Mouse (Mus musculus) midbrain, embryonic 11.5 days (tissue): ENCODE results near the gene Tmprss6. TPM values are rescaled to one million over a fixed set of nuclear protein-coding genes. Genes with fewer than 3 reads are reported as not detected.

Experiments used
- ATAC-seq: fragments of 200-750 bp; cut with Nextera tagmentation; 2 replicates; pipeline ENCODE4 v1.8.0; 2017; ENCODE audit warnings: moderate TSS enrichment, moderate library complexity; ENCODE audit not compliant: low FRiP score
- DNase-seq: peaks from one replicate; pipeline ENCODE4 v3.0.0; 2015; ENCODE audit warnings: low spot score; ENCODE audit errors: missing footprints
- H3K27ac ChIP-seq: fragments of 300-500 bp; sonication (generic); 2 replicates; pipeline ENCODE4 v1.5.1; 2014; ENCODE audit warnings: low read depth, low read length
- H3K27me3 ChIP-seq: fragments of 300-500 bp; sonication (generic); 2 replicates; pipeline ENCODE4 v1.6.1; 2014; ENCODE audit warnings: mild to moderate bottlenecking, low read length, moderate library complexity, mixed read lengths; ENCODE audit not compliant: control insufficient read depth, insufficient read depth
- H3K36me3 ChIP-seq: fragments of 300-500 bp; sonication (generic); 2 replicates; pipeline ENCODE4 v1.6.1; 2014; ENCODE audit warnings: mild to moderate bottlenecking, low read length, moderate library complexity, mixed read lengths; ENCODE audit not compliant: control insufficient read depth, insufficient read depth
- H3K4me1 ChIP-seq: fragments of 300-500 bp; sonication (generic); 2 replicates; pipeline ENCODE4 v1.6.1; 2014; ENCODE audit warnings: low read length; ENCODE audit not compliant: control insufficient read depth, insufficient read depth
- H3K4me2 ChIP-seq: fragments of 300-500 bp; sonication (generic); 2 replicates; pipeline ENCODE4 v1.6.1; 2014; ENCODE audit warnings: mild to moderate bottlenecking, moderate library complexity
- H3K4me3 ChIP-seq: fragments of 300-500 bp; sonication (generic); 2 replicates; pipeline ENCODE4 v1.5.1; 2014; ENCODE audit warnings: low read depth, low read length
- H3K9ac ChIP-seq: fragments of 300-500 bp; sonication (generic); 2 replicates; pipeline ENCODE4 v1.6.1; 2014; ENCODE audit warnings: low read length
- H3K9me3 ChIP-seq: fragments of 300-500 bp; sonication (generic); 2 replicates; pipeline ENCODE4 v1.6.1; 2016; ENCODE audit warnings: low read length; ENCODE audit not compliant: control insufficient read depth
- WGBS: fragments of 180-500 bp; shearing (Covaris S2); extraction: QIAGEN DNeasy Blood & Tissue Kit; methylation state at CpG from one replicate; pipeline ENCODE4 v1.1.7; 2014; 5-methylcytosine and 5-hydroxymethylcytosine counted together
- polyA plus RNA-seq: library from polyadenylated mRNA; unstranded; fragments of >200 nt; fragmentation: Nextera tagmentation; extraction: Ambion mirVana; gene quantifications from 2 replicates; pipeline ENCODE4 v1.2.1, GENCODE M21; 2014

Gene Tmprss6
- polyA plus RNA-seq, 1 experiment from 2014 or later = 0.07 TPM

GRCm38 (mm10) chr15:78489248-78489647 lies 20.8 kb upstream of the Tmprss6 start:
- 85% methylated on average over 3 of the region's 3 CpGs for WGBS
- Histone ChIP-seq H3K27ac (no peak overlapping the region), H3K27me3 (no peaks in the 10 kb centered on the region), H3K4me3 (no peak overlapping the region), H3K9me3 (no peaks in the 10 kb centered on the region), H3K36me3 (no peaks in the 10 kb centered on the region), H3K4me1 (no peaks in the 10 kb centered on the region), H3K9ac (no peak overlapping the region), H3K4me2 (no peak overlapping the region)
- DNase-seq (no peak), ATAC-seq (no peak)

- no peak overlapping the region for H3K4me2 ChIP-seq
- no peak overlapping the region for H3K4me3 ChIP-seq
- DNase-seq (no peak), ATAC-seq (no peak)
- no peak overlapping the region for H3K27ac ChIP-seq
- H3K9ac ChIP-seq = no peak overlapping the region
- H3K9me3 ChIP-seq = no peaks in the 10 kb centered on the region
- H3K4me1 ChIP-seq = no peaks in the 10 kb centered on the region
- no peaks in the 10 kb centered on the region for H3K36me3 ChIP-seq
- no peaks in the 10 kb centered on the region for H3K27me3 ChIP-seq
- WGBS = 70% methylated on average over 4 of the region's 4 CpGs
These were observed 18.6 kb upstream of the Tmprss6 start for GRCm38 (mm10) chr15:78487066-78487465.

DNA sequence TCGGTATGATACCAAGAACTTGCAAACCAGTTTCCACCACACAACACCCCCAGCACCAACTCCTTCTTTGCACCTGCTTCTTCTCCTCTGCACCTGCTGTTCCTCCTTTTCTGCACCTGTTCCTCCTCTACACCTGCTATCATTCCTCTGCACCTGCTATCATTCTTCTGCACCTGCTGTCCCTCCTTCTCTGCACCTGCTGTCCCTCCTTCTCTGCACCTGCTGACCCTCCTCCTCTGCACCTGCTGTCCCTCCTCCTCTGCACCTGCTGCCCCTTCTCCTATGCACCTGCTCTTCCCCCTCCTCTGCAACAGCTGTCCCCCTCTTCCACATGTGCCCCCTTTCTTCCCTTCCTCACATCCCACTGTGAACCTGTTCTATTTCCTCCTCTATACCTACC lies 18.1 kb upstream of the Tmprss6 start:
- DNase-seq = no peak
- no peaks in the 10 kb centered on the region for H3K27me3 ChIP-seq
- 88% methylated on average over 1 of the region's 1 CpGs for WGBS
- no peaks in the 10 kb centered on the region for H3K4me1 ChIP-seq
- no peak overlapping the region for H3K9ac ChIP-seq
- no peak overlapping the region for H3K4me3 ChIP-seq
- H3K36me3 ChIP-seq = no peaks in the 10 kb centered on the region
- no peak for ATAC-seq
- H3K27ac ChIP-seq = no peak overlapping the region
- no peak overlapping the region for H3K4me2 ChIP-seq
- H3K9me3 ChIP-seq = no peaks in the 10 kb centered on the region

GRCm38 (mm10) chr15:78483311-78483710 lies 14.9 kb upstream of the Tmprss6 start:
- Histone ChIP-seq H3K4me1 (no peaks in the 10 kb centered on the region), H3K27ac (no peak overlapping the region), H3K9ac (no peak overlapping the region), H3K4me3 (no peak overlapping the region), H3K27me3 (no peaks in the 10 kb centered on the region), H3K4me2 (no peak overlapping the region), H3K9me3 (no peaks in the 10 kb centered on the region), H3K36me3 (no peaks in the 10 kb centered on the region)
- DNase-seq = no peak
- ATAC-seq = no peak
- 74% methylated on average over 4 of the region's 4 CpGs for WGBS

DNA sequence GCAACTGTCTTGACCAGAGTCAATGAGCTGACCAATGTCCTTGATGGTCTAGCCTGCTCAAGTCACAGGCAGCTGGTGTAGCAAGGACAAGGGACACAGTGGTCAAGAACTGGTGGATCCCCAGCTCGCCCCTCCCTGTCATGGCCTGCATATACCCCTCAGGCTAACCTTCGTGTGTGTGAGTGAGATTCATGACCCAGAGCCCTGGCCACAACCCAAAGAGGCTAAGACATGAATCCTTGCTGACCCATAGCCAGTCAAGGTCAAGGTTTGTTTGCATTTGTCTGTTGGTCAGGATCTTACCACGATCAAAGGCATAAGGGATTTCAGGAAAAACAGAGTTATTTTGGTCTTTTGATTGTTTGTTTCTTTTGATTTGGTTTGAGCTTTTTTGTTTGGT lies 14.1 kb upstream of the Tmprss6 start:
- H3K27ac ChIP-seq = no peak overlapping the region
- no peaks in the 10 kb centered on the region for H3K4me1 ChIP-seq
- ATAC-seq = no peak
- no peaks in the 10 kb centered on the region for H3K9me3 ChIP-seq
- no peak for DNase-seq
- 70% methylated on average over 3 of the region's 3 CpGs for WGBS
- no peak overlapping the region for H3K4me3 ChIP-seq
- H3K4me2 ChIP-seq = no peak overlapping the region
- H3K27me3 ChIP-seq = no peaks in the 10 kb centered on the region
- H3K9ac ChIP-seq = no peak overlapping the region
- H3K36me3 ChIP-seq = no peaks in the 10 kb centered on the region

DNA sequence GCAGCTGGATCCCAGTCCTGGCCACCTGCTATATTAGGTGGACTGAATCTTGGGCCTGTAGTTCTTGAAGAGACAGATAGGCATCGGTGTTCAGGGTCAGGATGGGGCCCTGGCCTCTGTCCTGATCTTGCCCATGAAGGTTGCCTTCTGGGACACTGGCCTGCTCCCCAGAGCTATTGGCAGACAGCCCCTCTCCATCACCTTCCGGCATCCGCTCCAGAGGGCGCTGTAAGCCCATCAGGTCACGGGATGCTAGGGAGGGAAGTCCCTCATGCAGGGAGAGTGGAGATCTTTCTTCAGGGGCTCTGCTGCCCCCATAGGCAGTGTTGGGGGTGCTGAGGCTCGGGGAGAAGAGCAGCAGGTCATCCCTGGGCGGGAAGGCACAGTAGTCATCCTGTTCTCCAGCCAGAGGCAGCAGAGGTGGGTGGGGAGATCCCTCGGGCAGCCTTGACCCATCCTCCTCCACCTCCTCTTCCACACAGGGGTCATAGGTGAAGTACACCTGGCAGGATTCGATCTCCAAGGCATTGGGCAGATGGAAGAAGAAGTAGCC lies 13.1 kb upstream of the Tmprss6 start:
- Histone ChIP-seq H3K4me1 (no peaks in the 10 kb centered on the region), H3K27me3 (no peaks in the 10 kb centered on the region), H3K27ac (no peak overlapping the region), H3K9me3 (no peaks in the 10 kb centered on the region), H3K9ac (no peak overlapping the region), H3K36me3 (no peaks in the 10 kb centered on the region), H3K4me3 (no peak overlapping the region), H3K4me2 (no peak overlapping the region)
- ATAC-seq = no peak
- 60% methylated on average over 9 of the region's 9 CpGs for WGBS
- no peak for DNase-seq

- H3K4me3 ChIP-seq = no peak overlapping the region
- no peak overlapping the region for H3K4me2 ChIP-seq
- ATAC-seq (no peak), DNase-seq (no peak)
- 81% methylated on average over 2 of the region's 2 CpGs for WGBS
- H3K36me3 ChIP-seq = no peaks in the 10 kb centered on the region
- H3K9me3 ChIP-seq = no peaks in the 10 kb centered on the region
- H3K27me3 ChIP-seq = no peaks in the 10 kb centered on the region
- no peak overlapping the region for H3K27ac ChIP-seq
- H3K9ac ChIP-seq = no peak overlapping the region
- H3K4me1 ChIP-seq = no peaks in the 10 kb centered on the region
These were observed 12.6 kb upstream of the Tmprss6 start for GRCm38 (mm10) chr15:78480991-78481390.

DNA sequence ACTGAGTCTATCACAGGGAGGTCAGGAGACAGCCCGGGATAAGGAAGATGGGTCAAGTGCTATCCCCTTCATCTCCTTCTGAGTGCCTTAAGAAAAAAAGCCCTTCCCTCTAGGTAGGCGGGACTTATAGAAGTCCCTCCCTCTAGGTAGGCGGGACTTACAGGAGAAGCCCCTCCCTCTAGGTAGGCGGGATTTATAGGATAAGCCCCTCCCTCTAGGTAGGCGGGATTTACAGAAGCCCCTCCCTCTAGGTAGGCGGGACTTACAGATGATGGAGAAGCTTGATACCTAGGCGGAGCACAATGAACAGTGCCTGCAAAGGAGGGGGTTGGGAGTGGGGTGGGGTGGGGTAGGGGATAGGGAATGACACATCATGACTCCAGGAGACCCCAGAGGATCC lies 11.7 kb upstream of the Tmprss6 start:
- Histone ChIP-seq H3K27ac (no peak overlapping the region), H3K9ac (no peak overlapping the region), H3K4me1 (no peaks in the 10 kb centered on the region), H3K4me3 (no peak overlapping the region), H3K36me3 (no peaks in the 10 kb centered on the region), H3K27me3 (no peaks in the 10 kb centered on the region), H3K4me2 (no peak overlapping the region), H3K9me3 (no peaks in the 10 kb centered on the region)
- 69% methylated on average over 7 of the region's 7 CpGs for WGBS
- ATAC-seq (no peak), DNase-seq (no peak)

DNA sequence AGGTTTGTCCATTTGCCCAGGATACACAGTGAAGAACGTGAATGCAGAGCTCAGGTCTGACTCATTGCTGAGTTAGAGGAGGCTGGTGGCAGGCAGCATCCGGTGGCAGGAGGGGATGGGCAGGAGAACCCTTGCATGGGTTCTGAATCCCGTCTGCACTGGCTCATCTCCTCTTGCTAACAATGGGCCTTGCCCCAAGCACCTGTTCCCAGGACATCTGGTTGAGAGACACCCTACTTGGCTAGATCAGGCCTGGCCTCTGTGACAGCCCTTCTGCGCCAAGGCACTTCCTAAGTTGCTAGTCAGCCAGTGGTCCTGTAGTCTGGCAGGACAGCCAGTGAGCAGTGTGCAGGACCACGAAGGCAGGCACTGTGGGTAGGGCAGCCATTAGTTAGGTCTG lies 11.0 kb upstream of the Tmprss6 start:
- no peak overlapping the region for H3K9ac ChIP-seq
- no peak for DNase-seq
- no peaks in the 10 kb centered on the region for H3K9me3 ChIP-seq
- H3K27me3 ChIP-seq = no peaks in the 10 kb centered on the region
- H3K4me3 ChIP-seq = no peak overlapping the region
- WGBS = 87% methylated on average over 5 of the region's 5 CpGs
- no peak for ATAC-seq
- no peak overlapping the region for H3K4me2 ChIP-seq
- no peaks in the 10 kb centered on the region for H3K4me1 ChIP-seq
- H3K36me3 ChIP-seq = no peaks in the 10 kb centered on the region
- H3K27ac ChIP-seq = no peak overlapping the region

- ATAC-seq = no peak
- H3K36me3 ChIP-seq = no peaks in the 10 kb centered on the region
- H3K4me3 ChIP-seq = no peak overlapping the region
- H3K9ac ChIP-seq = no peak overlapping the region
- no peaks in the 10 kb centered on the region for H3K9me3 ChIP-seq
- no peak overlapping the region for H3K4me2 ChIP-seq
- no peak overlapping the region for H3K27ac ChIP-seq
- H3K4me1 ChIP-seq = no peaks in the 10 kb centered on the region
- no peak for DNase-seq
- 83% methylated on average over 4 of the region's 4 CpGs for WGBS
- no peaks in the 10 kb centered on the region for H3K27me3 ChIP-seq
These were observed 9.6 kb upstream of the Tmprss6 start for GRCm38 (mm10) chr15:78478073-78478472.
